Mouse (Mus musculus) small intestine, adult 2 months (tissue): ENCODE measurements around the gene Wdr19.

Experiments used
- CTCF ChIP-seq: fragments of 200-500 bp; IDR thresholded peaks from 2 replicates; pipeline ENCODE4 v1.5.1; 2012; ENCODE audit warnings: low read depth, mild to moderate bottlenecking, control low read depth, inconsistent platforms, low read length, moderate library complexity, mixed read lengths; ENCODE audit not compliant: insufficient replicate concordance, insufficient read length; ENCODE audit errors: extremely low read depth
- POLR2A ChIP-seq: fragments of 200-500 bp; IDR thresholded peaks from 2 replicates; pipeline ENCODE4 v1.6.1; 2012; ENCODE audit warnings: low read depth, mild to moderate bottlenecking, control low read depth, inconsistent platforms, low read length, moderate library complexity

DNA sequence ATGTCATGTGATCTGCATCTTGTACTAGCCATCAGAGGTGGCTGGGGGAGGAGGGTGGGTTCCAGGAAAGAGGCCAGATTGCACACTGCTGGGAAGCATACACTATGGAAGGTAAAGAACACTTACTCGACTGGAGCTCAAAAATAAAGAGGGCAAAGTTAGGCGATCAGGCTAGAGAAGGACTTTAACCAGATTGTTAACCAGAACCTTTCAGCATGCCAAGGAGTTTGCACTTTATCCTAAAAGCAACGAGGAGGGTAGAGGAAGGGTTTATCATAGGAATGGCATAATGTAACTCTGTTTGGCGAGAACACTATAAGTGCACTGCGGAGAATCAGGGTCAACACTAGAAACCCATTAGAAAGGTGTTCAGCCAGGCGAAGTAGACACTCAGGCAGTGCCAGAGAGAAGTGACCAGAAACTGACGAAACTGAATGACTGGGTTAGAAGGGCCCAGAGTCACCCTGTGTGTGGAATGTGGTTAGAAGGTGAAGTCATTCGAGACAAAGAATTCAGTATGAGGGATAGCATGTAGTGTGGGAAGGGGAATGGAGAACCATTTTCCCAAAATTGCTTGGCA lies 49.0 kb upstream of the Wdr19 start:
- TF ChIP-seq CTCF: no peak
- TF ChIP-seq POLR2A: no peak
